Mouse (Mus musculus): ENCODE measurements at regions not wholly inside any gene's neighbourhood (a gene's known extent, or its start where the extent isn't known, plus 50 kb on each side); places are given as distances from the start of the nearest gene placed in this dataset.

DNA sequence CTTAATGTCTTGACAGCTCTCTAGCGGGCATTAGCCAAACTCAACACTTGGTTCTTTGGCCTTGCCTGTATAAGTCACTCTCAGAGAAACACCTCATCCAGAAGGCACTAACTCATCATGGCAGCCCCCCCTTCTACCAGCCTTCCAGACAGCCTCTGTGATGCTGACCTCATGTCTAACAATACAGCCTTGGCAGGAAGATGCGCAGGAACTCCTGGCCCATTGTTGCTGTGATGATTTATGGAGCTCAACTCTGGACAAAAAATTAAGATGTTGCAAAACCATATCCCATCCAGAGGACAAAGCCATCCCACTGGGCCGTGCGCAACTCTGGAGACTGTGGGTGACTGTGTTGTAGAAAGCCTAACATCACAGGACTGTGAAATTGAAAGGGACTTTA lies 70.9 kb upstream of the Zfp703 start:
- no peak for DNase-seq

GRCm38 (mm10) chr8:26907347-26908170 lies 69.6 kb upstream of the Zfp703 start:
- no peak for DNase-seq

GRCm38 (mm10) chr8:26910186-26910585 lies 66.9 kb upstream of the Zfp703 start:
- DNase-seq, result no peak

GRCm38 (mm10) chr8:26913562-26914529 lies 63.3 kb upstream of the Zfp703 start:
- DNase-seq, result no peak

GRCm38 (mm10) chr8:26915731-26916130 lies 61.4 kb upstream of the Zfp703 start:
- DNase-seq, result no peak

- no peak for DNase-seq
Observed at GRCm38 (mm10) chr8:26921531-26922177, 55.5 kb upstream of the Zfp703 start.

GRCm38 (mm10) chr8:26922178-26922540 lies 55.0 kb upstream of the Zfp703 start:
- no peak for DNase-seq

- no peak for DNase-seq
Observed at GRCm38 (mm10) chr8:26923166-26923565, 54.0 kb upstream of the Zfp703 start.

Measured in cerebellum, adult 18-20 months (tissue).